Mouse (Mus musculus): Measurements from ENCODE around the gene Vmn1r1.

The Vmn1r1 gene

DNA sequence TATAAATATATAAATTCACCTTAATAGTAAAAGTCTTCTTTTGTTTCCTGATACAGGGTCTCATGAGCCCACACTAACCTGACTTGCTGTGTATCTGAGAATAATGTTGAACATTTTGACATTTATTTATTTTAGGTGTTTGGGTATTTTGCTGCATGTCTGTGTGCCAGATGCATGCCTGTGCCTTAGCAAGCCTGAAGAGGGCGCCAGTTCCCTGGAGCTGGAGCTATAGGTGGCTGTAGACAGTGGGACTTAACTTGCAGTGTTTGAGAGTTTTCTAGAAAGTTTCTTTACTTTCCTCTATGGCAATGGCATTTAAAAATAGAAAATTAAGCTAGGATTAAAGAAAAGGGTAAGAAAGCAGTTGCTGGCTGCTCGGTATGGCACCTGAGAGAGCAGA, 33.5 kb downstream of the Vmn1r1 start:
- no peak for DNase-seq

DNA sequence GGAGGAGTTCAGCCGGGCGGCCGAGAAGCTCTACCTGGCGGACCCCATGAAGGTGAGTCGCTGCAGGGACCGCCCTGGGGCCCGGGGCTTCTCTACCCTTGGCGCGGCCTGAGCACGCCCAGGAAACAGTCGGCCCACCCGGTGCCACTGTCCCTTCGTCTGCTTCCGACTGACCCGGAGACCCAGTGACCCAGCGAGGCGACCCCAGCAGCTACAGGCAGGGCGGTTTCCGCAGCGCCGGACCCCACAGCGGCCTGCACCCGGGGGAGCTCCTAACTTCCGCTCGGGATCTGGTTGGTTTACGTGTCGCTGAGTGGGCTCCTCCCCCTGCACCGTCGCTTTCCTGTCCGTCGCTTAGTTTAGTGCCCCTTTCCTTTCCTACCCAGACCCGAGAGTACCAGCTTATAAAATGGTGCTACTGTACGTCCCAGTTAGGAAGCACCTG, 39.3 kb downstream of the Vmn1r1 start:
- peak; percentile 66 for DNase-seq

DNA sequence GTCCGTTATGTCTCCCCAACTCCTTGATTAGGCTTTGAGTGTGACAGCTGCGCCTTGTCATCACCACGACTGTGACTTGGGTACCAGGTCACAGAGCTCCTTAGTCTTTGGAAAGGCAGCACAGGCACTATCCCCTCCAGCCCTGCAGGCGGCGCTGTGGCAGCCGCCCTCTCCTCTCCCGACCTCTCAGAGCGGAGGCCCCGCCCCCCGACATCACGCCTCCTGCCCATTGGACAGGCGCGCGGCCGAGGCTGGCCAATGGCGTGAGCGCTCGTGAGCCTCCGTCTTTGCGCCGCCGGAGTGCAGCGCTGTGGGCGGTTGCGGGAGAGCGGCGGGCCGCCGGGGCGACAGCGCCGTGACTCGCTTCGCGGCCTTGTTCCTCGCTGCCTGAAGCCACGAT, 39.8 kb downstream of the Vmn1r1 start, which contains the start of gene Srp9:
TSS of gene Srp9 (plus strand) at position 232 of the 400 bp plus-strand sequence.
- DNase-seq = peak; percentile 98

DNA sequence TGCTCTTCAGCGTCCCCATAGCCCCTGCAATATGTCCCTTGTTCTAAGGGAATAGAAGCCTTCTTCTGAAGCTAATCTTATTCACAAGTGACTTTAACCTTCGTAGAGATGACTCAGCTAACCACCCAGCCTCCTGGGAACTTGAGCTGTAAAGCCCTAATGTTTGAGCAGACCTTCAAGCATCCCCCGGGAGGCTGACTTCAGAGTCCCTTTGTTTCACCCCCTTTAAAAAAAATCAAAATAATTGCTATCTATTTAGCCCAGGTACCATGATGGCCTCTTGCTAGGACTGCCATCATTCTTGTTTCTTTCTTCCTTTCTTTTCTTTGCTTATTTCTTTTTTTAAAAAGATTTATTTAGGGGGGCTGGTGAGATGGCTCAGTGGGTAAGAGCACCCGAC, 41.9 kb downstream of the Vmn1r1 start:
- no peak for DNase-seq

DNA sequence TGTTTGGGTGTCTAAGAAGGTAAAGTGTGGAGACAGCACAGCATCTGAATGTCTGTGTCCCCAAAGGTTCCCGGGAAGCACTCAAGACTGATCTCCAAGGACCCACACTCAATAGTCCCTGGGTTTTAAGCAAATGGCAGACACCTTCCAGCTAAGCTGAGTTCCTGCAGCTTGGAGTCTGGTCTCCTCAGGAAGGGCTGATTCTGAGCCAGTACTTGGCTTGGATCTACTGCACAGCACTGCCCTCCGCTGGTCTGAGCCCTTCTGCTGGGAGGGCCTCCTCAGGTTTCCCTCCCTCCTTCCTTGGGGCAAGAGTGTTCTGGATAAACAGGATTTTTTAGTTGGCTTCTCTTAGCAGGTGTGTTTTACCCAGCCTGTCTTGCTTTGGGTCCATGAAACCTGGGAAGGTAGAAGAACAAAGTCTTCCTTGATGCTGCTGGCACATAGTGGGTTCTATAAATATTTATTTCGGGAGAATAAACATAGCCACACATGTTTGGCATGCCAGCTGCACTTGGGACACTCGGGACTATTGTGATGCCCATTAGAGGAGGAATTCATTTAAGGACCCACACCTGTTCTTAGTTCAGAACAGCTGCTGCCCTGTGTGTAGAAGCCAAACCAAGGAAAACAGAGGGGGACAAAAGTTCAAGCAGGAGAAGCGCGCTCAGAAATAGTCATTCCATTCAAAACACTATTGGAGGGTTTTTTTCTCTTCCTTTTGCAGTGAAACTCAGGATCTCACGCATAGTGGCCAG, 48.5 kb downstream of the Vmn1r1 start:
- DNase-seq = peak; percentile 30

DNA sequence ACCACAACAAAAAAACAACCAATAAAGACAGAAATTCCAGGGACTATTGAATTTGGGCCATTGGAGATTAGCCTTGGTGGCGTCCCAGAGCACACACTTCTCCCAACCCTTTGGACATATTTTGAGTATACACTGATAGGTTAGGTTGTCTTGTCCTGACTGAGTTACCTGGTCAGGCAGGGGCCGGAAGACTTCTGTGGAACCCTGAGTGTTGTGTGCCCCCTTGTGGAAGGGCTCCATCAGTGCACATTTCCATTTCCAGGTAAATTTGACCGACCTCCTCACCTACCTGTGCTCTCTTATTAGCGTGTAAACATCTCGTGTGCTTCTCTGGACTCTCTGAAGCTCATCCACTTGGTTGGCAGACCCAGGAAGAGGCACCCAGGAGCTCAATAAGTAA, 49.1 kb downstream of the Vmn1r1 start:
- DNase-seq = peak; percentile 28

DNA sequence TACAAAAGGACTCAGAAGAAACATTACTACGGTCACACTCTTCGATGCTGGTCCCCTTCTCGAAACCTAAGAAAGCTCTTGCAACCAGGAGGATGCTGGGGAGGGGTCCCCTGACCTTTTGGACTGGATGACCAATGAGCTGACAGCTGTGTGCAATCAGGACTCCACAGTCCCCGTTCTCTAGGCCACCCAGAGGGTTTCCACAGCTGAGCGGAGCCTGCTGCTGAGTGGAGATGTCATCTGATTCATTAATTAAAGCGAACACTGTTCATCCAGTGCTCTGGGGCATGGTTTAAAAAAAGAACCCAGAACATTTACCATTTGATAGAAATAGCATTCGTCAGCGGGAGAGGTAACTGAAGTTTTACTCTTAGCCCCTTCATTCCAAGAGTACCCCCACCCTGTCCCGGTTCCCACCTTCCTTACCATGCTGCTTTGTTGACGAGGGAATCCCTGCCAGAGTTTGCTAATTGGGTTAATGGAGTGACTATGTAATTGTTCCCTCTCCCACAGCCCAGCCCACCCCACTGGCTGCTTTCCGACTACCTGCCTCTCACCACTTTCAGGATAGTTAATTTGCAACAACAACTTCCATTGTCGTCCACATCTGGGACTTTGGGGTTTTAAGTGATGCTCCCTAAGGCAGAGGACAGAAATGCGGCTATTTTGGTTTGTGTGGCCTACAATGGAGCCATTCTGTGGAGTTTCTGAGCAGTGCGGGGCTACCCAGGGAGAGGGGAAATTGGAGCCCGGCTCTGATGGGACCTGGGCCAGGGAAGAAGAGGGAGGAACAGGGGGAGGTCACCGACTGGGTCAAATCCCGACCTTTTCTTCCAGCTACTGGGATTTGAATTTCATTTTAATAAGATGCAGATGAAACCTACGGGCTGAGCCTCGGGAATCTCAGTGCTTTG, 50.4 kb downstream of the Vmn1r1 start:
- DNase-seq = no peak

DNA sequence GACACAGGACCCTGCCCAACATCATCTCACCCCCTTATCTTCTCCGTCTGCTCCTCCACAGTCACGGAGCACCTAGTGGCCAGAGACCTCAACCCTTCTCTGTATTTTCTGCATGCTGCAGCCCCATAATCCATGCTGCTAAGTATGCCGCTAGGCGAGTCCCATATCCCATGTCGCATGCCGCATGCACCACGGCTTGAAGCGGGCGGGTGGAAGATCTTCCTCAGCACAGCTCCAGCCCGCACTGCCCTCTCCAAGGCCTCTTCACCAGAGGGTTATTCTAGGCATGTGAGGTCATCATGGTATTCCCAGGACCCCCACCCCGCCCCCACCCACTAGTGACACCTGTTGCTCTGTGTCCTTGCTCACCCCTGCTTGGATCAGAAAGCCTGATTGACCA, 51.2 kb downstream of the Vmn1r1 start:
- no peak for DNase-seq

DNA sequence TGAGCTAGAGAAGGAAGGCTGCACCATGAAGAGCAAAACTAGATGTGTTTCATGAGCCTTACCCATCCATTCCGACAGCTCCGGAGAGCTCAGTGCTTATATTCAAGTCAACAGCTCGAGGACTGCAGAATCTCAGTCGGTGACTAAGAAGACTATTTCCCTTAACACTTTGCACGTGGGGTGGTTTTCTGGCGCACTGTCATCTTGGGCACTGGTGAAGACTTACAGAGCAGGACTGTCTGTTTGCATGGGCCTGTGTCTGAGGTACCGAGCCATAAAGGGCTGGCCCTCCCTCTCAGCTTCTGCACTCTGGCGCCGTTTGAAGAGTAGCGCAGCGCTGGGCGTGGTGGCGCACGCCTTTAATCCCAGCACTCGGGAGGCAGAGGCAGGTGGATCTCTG, 51.9 kb downstream of the Vmn1r1 start:
- DNase-seq = no peak

DNA sequence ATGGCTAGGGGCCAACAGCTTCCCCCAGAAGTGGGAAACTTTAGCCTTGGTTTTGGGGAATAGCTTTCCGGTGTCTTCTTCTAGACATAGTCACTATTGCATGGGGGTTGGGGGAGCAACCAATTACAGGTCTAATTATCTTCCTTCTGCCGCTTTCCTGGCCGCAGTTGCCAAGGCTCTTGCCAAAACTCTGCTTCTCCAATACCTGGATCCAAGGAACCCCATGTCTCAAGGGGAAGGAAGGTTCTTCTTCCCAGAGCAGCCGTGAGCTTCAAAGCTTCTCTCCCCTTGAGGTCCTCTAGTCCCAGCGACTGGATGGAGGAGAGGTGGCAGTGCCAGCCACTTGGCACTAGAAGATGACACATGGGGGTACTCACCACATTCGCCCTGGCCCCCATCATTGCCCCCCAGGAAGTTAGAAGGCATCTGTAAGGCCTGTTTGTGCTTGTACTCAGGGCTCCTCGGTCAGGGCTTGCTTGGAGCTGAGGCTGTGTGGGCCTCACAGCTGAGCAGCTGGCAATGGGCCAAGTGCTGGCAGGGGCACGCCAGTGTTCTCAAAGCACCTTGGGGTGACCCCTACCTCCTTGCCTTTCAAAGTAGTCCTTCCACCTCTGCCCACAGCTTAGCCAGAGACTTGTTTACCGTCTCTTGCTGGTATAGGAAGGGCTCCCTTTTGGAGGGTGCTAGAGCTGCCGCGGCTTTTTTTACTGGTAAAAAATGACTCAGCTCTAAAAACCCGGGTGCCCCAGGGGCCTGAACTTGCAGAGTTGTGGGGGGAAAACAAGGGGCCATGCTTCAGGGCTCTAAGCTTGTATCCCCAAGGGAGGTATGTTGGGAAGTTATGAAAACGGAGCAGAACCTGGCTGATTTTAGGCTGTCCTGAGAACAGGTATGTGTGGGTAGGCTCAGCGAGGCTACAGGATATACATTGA, 52.6 kb downstream of the Vmn1r1 start:
- DNase-seq = peak; percentile 27

DNA sequence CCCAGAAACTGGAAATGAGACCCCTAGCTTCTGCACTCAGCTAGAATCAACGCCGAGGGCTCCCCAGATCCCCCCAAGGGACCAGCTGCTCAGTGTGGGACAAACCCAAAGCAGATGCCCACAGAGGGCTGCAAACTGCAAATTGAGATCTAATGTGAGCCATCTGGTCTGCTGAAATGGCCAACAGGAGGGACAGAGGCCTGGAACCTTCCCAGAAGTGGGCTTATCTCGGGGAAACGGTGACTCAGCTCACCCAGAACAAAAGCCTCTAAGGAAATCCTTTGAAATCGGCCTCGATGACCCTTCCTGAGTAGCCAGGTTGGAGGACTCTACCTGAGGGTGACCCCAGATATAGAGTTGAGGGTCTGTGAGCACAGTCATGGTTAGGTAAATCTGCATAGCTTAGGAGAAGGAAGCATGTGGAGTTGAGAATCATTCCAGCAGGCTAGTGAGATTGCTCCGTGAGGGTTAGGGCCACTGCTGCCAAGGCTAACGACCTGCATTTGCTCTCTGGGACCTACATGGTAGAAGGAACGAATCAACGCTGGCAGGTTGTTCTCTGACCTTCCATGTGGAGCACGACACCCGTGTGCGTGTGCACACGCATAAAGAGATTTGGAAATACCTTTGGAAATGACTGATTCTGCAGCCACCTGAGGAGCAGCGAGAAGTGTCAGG, 53.4 kb downstream of the Vmn1r1 start:
- DNase-seq = peak; percentile 45

DNA sequence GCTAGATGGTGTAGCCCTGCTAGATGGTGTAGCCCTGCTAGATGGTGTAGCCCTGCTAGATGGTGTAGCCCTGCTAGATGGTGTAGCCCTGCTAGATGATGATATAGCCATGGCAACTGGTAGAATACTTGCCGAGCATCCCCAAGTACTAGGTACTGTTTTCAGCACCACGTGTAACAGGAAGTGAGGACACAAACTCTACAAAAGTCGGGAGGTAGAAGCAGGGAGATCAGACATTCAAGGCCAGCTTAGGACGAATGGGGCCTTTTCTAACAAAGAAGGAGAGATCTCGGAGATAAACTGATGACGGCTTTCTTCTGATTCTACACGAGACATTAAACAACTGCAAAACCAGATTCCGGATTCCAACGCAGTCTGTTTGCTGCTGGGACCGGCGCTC, 54.1 kb downstream of the Vmn1r1 start:
- DNase-seq = no peak

DNA sequence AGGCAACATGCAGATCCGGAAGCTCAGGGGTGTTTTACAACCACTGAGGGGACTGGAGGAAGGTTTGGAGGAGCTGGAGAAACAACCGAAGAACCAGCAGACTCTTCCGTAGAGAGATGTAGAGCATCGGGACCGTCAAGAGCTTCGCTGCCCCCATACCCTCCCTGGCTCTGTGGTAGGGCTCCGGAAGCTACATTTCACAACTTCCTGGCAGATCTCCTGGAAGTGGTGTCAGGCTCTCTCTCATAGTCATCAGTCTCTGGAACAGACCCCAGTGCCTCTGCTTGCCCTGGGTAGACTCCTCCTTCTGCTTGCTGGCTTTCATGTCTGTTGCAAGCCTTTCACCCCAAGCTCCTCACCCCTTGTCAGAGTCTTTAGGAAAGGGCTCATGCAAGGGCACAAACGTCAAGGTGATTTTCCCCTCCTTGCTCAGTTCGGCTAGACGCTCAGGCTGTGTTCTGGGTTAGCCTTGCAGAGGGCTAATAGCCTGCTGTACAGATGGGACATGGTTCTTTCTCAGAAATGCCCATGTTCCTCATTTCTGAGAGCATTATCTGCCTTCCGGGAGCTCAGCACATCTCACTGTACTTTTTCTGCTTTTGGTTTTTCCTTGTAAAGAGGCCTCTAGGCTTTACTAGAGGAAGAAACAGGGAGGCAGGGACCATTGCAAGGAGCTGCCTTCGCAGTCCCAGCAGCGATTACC, 55.7 kb downstream of the Vmn1r1 start:
- no peak for DNase-seq

DNA sequence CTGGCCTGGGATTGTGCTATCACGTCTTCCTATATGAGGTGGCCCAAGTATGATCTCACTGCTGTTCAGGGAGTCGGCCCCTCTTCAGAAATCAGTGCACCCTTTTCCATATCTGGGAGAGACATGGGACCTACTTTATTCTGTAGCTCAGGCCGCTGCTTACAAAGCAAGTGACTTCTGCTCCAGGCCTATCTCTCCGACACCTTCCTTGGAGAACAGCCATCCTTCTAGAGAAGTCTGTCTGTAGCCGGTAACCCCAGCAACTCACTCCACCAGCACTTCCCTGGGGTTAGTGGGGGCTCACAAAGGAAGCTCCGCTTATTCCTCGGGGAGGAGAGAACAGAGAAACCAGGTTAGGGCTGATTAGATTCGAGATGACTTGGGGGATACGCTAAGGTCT, 57.0 kb downstream of the Vmn1r1 start:
- DNase-seq = no peak

DNA sequence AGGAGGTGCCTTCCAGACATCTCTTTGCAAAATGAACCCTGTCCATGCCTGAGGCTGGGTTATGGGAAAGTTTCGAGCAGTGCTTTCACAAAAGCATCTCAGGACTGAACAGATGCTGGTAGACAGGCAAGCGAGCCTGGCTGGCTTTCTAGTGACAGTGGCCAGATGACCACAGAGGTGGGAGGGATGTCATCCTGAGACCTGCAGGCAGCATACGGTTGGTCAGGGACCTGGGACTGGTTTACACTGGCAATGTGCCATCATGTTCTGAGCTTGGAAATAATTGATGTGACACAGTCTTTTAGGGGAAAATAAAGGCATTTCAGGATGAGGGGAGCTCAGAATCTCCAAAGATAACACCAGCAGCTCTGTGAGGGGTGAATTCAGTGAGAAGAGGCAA, 59.3 kb downstream of the Vmn1r1 start:
- no peak for DNase-seq
